ENCODE assay signal across 8 mouse cellular contexts in the genomic region with DNA sequence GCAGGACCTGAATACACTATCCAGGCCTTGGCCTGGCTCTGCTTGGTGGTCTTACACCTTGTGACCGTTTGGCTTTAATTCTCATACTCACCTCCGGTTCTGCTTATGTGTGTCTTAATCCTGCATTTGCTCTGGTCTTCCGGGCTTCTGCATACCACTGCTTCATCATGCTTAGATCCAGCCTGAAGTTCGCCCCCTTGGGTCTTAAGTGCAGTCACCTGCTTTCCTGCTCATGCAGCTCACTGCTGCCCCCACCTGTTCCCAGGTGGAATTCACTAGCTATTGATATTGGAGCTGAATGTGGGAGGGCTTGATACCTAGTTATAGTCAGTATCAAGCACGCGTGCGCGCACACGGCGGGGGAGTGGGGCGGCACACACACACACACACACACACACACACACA. TPM values are rescaled to one million over a fixed set of nuclear protein-coding genes. Genes with fewer than 3 reads are reported as not detected.
A peak's percentile ranks its signal among the peaks of the same experiment; 100 is the strongest.
DNase-seq lines count a peak whose midpoint lies in the region; ATAC-seq and TF ChIP-seq lines count a peak whose summit lies in the region.

No protein-coding gene starts in this region.

- H3K4me1 ChIP-seq in bone marrow, adult 2 months (ENCODE audit: control insufficient read depth, insufficient read depth, low read length) = no peaks in the 10 kb centered on the region
- H3K4me1 ChIP-seq in heart, embryonic 16.5 days (ENCODE audit: control insufficient read depth, insufficient read depth, low read length) = no peaks in the 10 kb centered on the region
- no peaks in the 10 kb centered on the region for H3K4me1 ChIP-seq in liver, embryonic 13.5 days (replicated peaks)
- H3K4me1 ChIP-seq in neural tube, embryonic 14.5 days (ENCODE audit: control insufficient read depth, insufficient read depth, low read length) = no peaks in the 10 kb centered on the region

- no peak for TF ChIP-seq POLR2A in bone marrow, adult 2 months (IDR thresholded peaks at IDR 0.05; ENCODE audit: borderline replicate concordance, control insufficient read depth, low read depth, low read length)

- no peak overlapping the region for H3K27ac ChIP-seq in bone marrow, adult 2 months (ENCODE audit: control insufficient read depth, insufficient read depth, low read depth, low read length, poor library complexity)
- H3K27ac ChIP-seq in heart, embryonic 16.5 days (ENCODE audit: low read length) = no peak overlapping the region
- no peak overlapping the region for H3K27ac ChIP-seq in liver, embryonic 13.5 days
- no peak overlapping the region for H3K27ac ChIP-seq in neural tube, embryonic 14.5 days (ENCODE audit: low read depth, low read length)

- no peaks in the 10 kb centered on the region for H3K9me3 ChIP-seq in heart, embryonic 16.5 days (replicated peaks; ENCODE audit: control insufficient read depth, low read length)
- H3K9me3 ChIP-seq in liver, embryonic 13.5 days (replicated peaks) = no peaks in the 10 kb centered on the region
- no peaks in the 10 kb centered on the region for H3K9me3 ChIP-seq in neural tube, embryonic 14.5 days (ENCODE audit: control insufficient read depth, low read length)

- no peak overlapping the region for H3K4me3 ChIP-seq in bone marrow, adult 2 months (replicated peaks; ENCODE audit: control insufficient read depth, low read depth, low read length)
- H3K4me3 ChIP-seq in heart, embryonic 16.5 days (ENCODE audit: low read length) = no peak overlapping the region
- no peak overlapping the region for H3K4me3 ChIP-seq in liver, embryonic 13.5 days (replicated peaks)
- no peak overlapping the region for H3K4me3 ChIP-seq in neural tube, embryonic 14.5 days (ENCODE audit: low read depth, low read length)

- no peaks in the 10 kb centered on the region for H3K36me3 ChIP-seq in heart, embryonic 16.5 days (ENCODE audit: control insufficient read depth, insufficient read depth)
- no peaks in the 10 kb centered on the region for H3K36me3 ChIP-seq in liver, embryonic 13.5 days
- no peaks in the 10 kb centered on the region for H3K36me3 ChIP-seq in neural tube, embryonic 14.5 days (ENCODE audit: control insufficient read depth, insufficient read depth, low read length)

- WGBS in bone marrow, adult 2 months = 14% methylated on average over 11 of the region's 11 CpGs
- WGBS in heart, embryonic 16.5 days = 21% methylated on average over 11 of the region's 11 CpGs
- WGBS in liver, embryonic 13.5 days (ENCODE audit: insufficient replicate concordance) = 26% methylated on average over 11 of the region's 11 CpGs
- WGBS in neural tube, embryonic 14.5 days = 28% methylated on average over 11 of the region's 11 CpGs

- H3K4me2 ChIP-seq in heart, embryonic 16.5 days (ENCODE audit: low read depth, low read length) = peak overlapping the region; percentile 36; the same call in 1 of the 2 replicates
- no peak overlapping the region for H3K4me2 ChIP-seq in liver, embryonic 13.5 days
- H3K4me2 ChIP-seq in neural tube, embryonic 14.5 days (ENCODE audit: low read depth, low read length) = peak overlapping the region; percentile 7; the same call in 1 of the 2 replicates

- no peak for ATAC-seq in heart, embryonic 16.5 days (replicated peaks; ENCODE audit: extremely low read depth, insufficient read depth, low FRiP score)
- ATAC-seq in liver, embryonic 13.5 days (ENCODE audit: low read depth) = no peak
- ATAC-seq in neural tube, embryonic 14.5 days (ENCODE audit: low read depth) = peak; percentile 63

- H3K27me3 ChIP-seq in heart, embryonic 16.5 days (ENCODE audit: control insufficient read depth, insufficient read depth, low read length) = no peaks in the 10 kb centered on the region
- no peaks in the 10 kb centered on the region for H3K27me3 ChIP-seq in liver, embryonic 13.5 days
- no peaks in the 10 kb centered on the region for H3K27me3 ChIP-seq in neural tube, embryonic 14.5 days (ENCODE audit: control insufficient read depth, insufficient read depth, low read length)

- peak; percentile 70 for TF ChIP-seq CTCF in bone marrow, adult 2 months (IDR thresholded peaks at IDR 0.05; ENCODE audit: control insufficient read depth, insufficient read depth, low read length)

- peak; percentile 53 for DNase-seq in CD4-positive helper T cell, adult 2 months (ENCODE audit: low read depth, low spot score)
- peak; percentile 27 for DNase-seq in fibroblast of lung, adult 2 months (ENCODE audit: low read depth)
- peak; percentile 81 to 84 for DNase-seq in kidney, postnatal 4 days
- peak; percentile 30 for DNase-seq in liver, embryonic 13.5 days
- peak; percentile 15 to 16 for DNase-seq in thymus, adult 18-20 months

- no peak overlapping the region for H3K9ac ChIP-seq in heart, embryonic 16.5 days (ENCODE audit: low read length)
- no peak overlapping the region for H3K9ac ChIP-seq in liver, embryonic 13.5 days
- no peak overlapping the region for H3K9ac ChIP-seq in neural tube, embryonic 14.5 days (replicated peaks; ENCODE audit: low read depth, low read length)

RNA-seq across cellular contexts. Expression of a gene that starts 13.9 kb away (rescaled TPM):
- polyA plus RNA-seq in bone marrow, adult 2 months (2011; ENCODE audit: insufficient read depth, insufficient read length, low replicate concordance, missing spikeins) = not detected in 2 replicates
- polyA plus RNA-seq in heart, embryonic 16.5 days (2015; fragmentation: Nextera tagmentation; extraction: Ambion mirVana) = 0.53 and 0.60 TPM in 2 replicates
- polyA plus RNA-seq in liver, embryonic 13.5 days (2015; fragmentation: Nextera tagmentation; extraction: Ambion mirVana) = 0.25 and 0.35 TPM in 2 replicates
- polyA plus RNA-seq in neural tube, embryonic 14.5 days (2014; fragmentation: Nextera tagmentation; extraction: Ambion mirVana) = 5.3 and 6.6 TPM in 2 replicates

RNA-seq across cellular contexts. Expression of a gene that starts 18.9 kb away (rescaled TPM):
- not detected in 2 replicates for polyA plus RNA-seq in bone marrow, adult 2 months (2011; ENCODE audit: insufficient read depth, insufficient read length, low replicate concordance, missing spikeins)
- polyA plus RNA-seq in heart, embryonic 16.5 days (2015; fragmentation: Nextera tagmentation; extraction: Ambion mirVana) = 10.0 and 10.1 TPM in 2 replicates
- polyA plus RNA-seq in liver, embryonic 13.5 days (2015; fragmentation: Nextera tagmentation; extraction: Ambion mirVana) = 2.1 and 2.9 TPM in 2 replicates
- 2,768 and 3,331 TPM in 2 replicates for polyA plus RNA-seq in neural tube, embryonic 14.5 days (2014; fragmentation: Nextera tagmentation; extraction: Ambion mirVana)

Comparison
In these comparisons a context has a peak if more than half of its experiments do, and no peak if none do; other contexts are left out.
1. DNase-seq: peak in every context shown above with its lines; median percentile 82 in kidney, postnatal 4 days; 53 in CD4-positive helper T cell, adult 2 months; 30 in liver, embryonic 13.5 days; 27 in fibroblast of lung, adult 2 months; 16 in thymus, adult 18-20 months.
2. RNA of a gene that starts 18.9 kb away (polyA plus RNA-seq): 2,768 to 3,331 TPM in neural tube, embryonic 14.5 days; 10.0 to 10.1 TPM in heart, embryonic 16.5 days, 2.1 to 2.9 TPM in liver, embryonic 13.5 days and not detected in bone marrow, adult 2 months; every median in the first group is over 100 times any median in the second.